In genomic region chr7:73125864-73126263, GRCm38 (mm10) we compare ENCODE assay signal across 19 mouse cellular contexts.
A peak's percentile ranks its signal among the peaks of the same experiment; 100 is the strongest.
DNase-seq lines count a peak whose midpoint lies in the region; ATAC-seq and TF ChIP-seq lines count a peak whose summit lies in the region.
"Had no signal": no experiment of that assay in that cellular context is flagged by ENCODE, and none has a peak within 500 bp of the region (broad histone marks: within the 10 kb centered on the region; RNA-seq: fewer than 3 reads in every experiment).

No protein-coding gene starts in this region.

- H3K4me1 ChIP-seq in lung, embryonic 14.5 days (ENCODE audit: insufficient read depth): no peaks in the 10 kb centered on the region
- H3K4me1 ChIP-seq in embryonic facial prominence, embryonic 13.5 days: peaks cover 19% of the 10 kb centered on the region
- H3K4me1 ChIP-seq in limb, embryonic 14.5 days (ENCODE audit: control insufficient read depth, insufficient read depth, low read length): peaks cover 16% of the 10 kb centered on the region
- peaks cover 3% of the 10 kb centered on the region; the same call in 1 of the 2 replicates for H3K4me1 ChIP-seq in forebrain, embryonic 11.5 days (replicated peaks; ENCODE audit: control insufficient read depth, insufficient read depth, low read length)
- H3K4me1 ChIP-seq: megakaryocyte, embryonic 14.5 days had no signal

- ATAC-seq in lung, embryonic 14.5 days (ENCODE audit: insufficient read depth): no peak
- ATAC-seq in embryonic facial prominence, embryonic 13.5 days (ENCODE audit: insufficient number of reproducible peaks, insufficient read depth, low FRiP score, low TSS enrichment, low read depth): no peak
- ATAC-seq in limb, embryonic 14.5 days (ENCODE audit: low FRiP score, low read depth): peak; percentile 44; the same call in 1 of the 2 replicates
- no peak for ATAC-seq in forebrain, embryonic 11.5 days (replicated peaks; ENCODE audit: low FRiP score)
- ATAC-seq in erythroid progenitor cell, adult 5-6 weeks (replicated peaks; ENCODE audit: low FRiP score, poor library complexity, severe bottlenecking): no peak
- ATAC-seq: forebrain, postnatal 0 days had no signal

- H3K27ac ChIP-seq in lung, embryonic 14.5 days (ENCODE audit: low read depth): no peak overlapping the region
- no peak overlapping the region for H3K27ac ChIP-seq in embryonic facial prominence, embryonic 13.5 days
- H3K27ac ChIP-seq in limb, embryonic 14.5 days (replicated peaks; ENCODE audit: low read depth, low read length): no peak overlapping the region
- H3K27ac ChIP-seq in forebrain, embryonic 11.5 days (ENCODE audit: low read depth, low read length): no peak overlapping the region

- no peak for TF ChIP-seq POLR2A in limb, embryonic 14.5 days (IDR thresholded peaks at IDR 0.05; ENCODE audit: borderline replicate concordance, extremely low read depth, insufficient read depth, insufficient read length)

- no peak overlapping the region for H3K4me3 ChIP-seq in lung, embryonic 14.5 days (ENCODE audit: low read depth, low read length)
- no peak overlapping the region for H3K4me3 ChIP-seq in embryonic facial prominence, embryonic 13.5 days
- H3K4me3 ChIP-seq in limb, embryonic 14.5 days (replicated peaks; ENCODE audit: low read length): no peak overlapping the region
- no peak overlapping the region for H3K4me3 ChIP-seq in forebrain, embryonic 11.5 days (ENCODE audit: low read depth, low read length)
- H3K4me3 ChIP-seq: megakaryocyte, embryonic 14.5 days had no signal

- H3K4me2 ChIP-seq in lung, embryonic 14.5 days: no peak overlapping the region
- peak overlapping the region; percentile 31 for H3K4me2 ChIP-seq in embryonic facial prominence, embryonic 13.5 days
- no peak overlapping the region for H3K4me2 ChIP-seq in limb, embryonic 14.5 days (replicated peaks; ENCODE audit: low read depth, low read length, severe bottlenecking)
- H3K4me2 ChIP-seq in forebrain, embryonic 11.5 days (ENCODE audit: low read depth, low read length, severe bottlenecking): no peak overlapping the region
- H3K4me2 ChIP-seq: liver, embryonic 11.5 days had no signal

- no peaks in the 10 kb centered on the region for H3K36me3 ChIP-seq in lung, embryonic 14.5 days (ENCODE audit: insufficient read depth)
- no peaks in the 10 kb centered on the region for H3K36me3 ChIP-seq in embryonic facial prominence, embryonic 13.5 days
- no peaks in the 10 kb centered on the region for H3K36me3 ChIP-seq in limb, embryonic 14.5 days (ENCODE audit: control insufficient read depth, insufficient read depth, low read length)
- H3K36me3 ChIP-seq in forebrain, embryonic 11.5 days (ENCODE audit: control insufficient read depth, insufficient read depth, low read length): no peaks in the 10 kb centered on the region

- DNase-seq in embryo, embryonic 10 days (ENCODE audit: low spot score): peak; percentile 14
- no peak for DNase-seq in embryo, embryonic 9.5 days (ENCODE audit: extremely low spot score)
- DNase-seq in lung, embryonic 14.5 days: peak; percentile 40
- DNase-seq in lung, postnatal 4 days: no peak
- peak; percentile 52 for DNase-seq in limb, embryonic 14.5 days (ENCODE audit: low spot score)
- no peak for DNase-seq in forebrain, embryonic 11.5 days (ENCODE audit: low spot score)
- DNase-seq: adrenal gland, postnatal 10 days; cerebellum, adult 11-12 months; forebrain, postnatal 0 days; heart, adult 18-20 months; kidney, adult 8-10 months; lung, postnatal 10 days; spleen, adult 18-20 months; thymus, postnatal 14 days had no signal

- no peak for TF ChIP-seq CTCF in lung, embryonic 14.5 days (IDR thresholded peaks at IDR 0.05; ENCODE audit: low read depth)

- 13% methylated on average over 11 of the region's 11 CpGs for WGBS in lung, embryonic 14.5 days
- 3% methylated on average over 11 of the region's 11 CpGs for WGBS in embryonic facial prominence, embryonic 13.5 days
- WGBS in limb, embryonic 14.5 days: 3% methylated on average over 11 of the region's 11 CpGs
- 14% methylated on average over 11 of the region's 11 CpGs for WGBS in forebrain, embryonic 11.5 days

- no peaks in the 10 kb centered on the region for H3K27me3 ChIP-seq in lung, embryonic 14.5 days (ENCODE audit: insufficient read depth, low read length)
- H3K27me3 ChIP-seq in embryonic facial prominence, embryonic 13.5 days: peaks cover 18% of the 10 kb centered on the region
- no peaks in the 10 kb centered on the region for H3K27me3 ChIP-seq in limb, embryonic 14.5 days (ENCODE audit: control insufficient read depth, insufficient read depth, low read length)
- 0 out of 2 replicates have a peak, but pooled peaks cover 2% of the 10 kb centered on the region for H3K27me3 ChIP-seq in forebrain, embryonic 11.5 days (ENCODE audit: control insufficient read depth, insufficient read depth, low read length)
- H3K27me3 ChIP-seq: CH12.LX; megakaryocyte, embryonic 14.5 days had no signal

- no peaks in the 10 kb centered on the region for H3K9me3 ChIP-seq in lung, embryonic 14.5 days (ENCODE audit: low read depth, low read length)
- no peaks in the 10 kb centered on the region for H3K9me3 ChIP-seq in embryonic facial prominence, embryonic 13.5 days
- no peaks in the 10 kb centered on the region for H3K9me3 ChIP-seq in limb, embryonic 14.5 days (ENCODE audit: control insufficient read depth, low read length)
- H3K9me3 ChIP-seq in forebrain, embryonic 11.5 days (ENCODE audit: control insufficient read depth, low read length): no peaks in the 10 kb centered on the region

- no peak overlapping the region for H3K9ac ChIP-seq in lung, embryonic 14.5 days
- H3K9ac ChIP-seq in embryonic facial prominence, embryonic 13.5 days: no peak overlapping the region
- no peak overlapping the region for H3K9ac ChIP-seq in limb, embryonic 14.5 days (ENCODE audit: low read depth, low read length, severe bottlenecking)
- H3K9ac ChIP-seq in forebrain, embryonic 11.5 days (ENCODE audit: low read length): no peak overlapping the region
- H3K9ac ChIP-seq: forebrain, postnatal 0 days had no signal

Comparison
In these comparisons a context has a peak if more than half of its experiments do, and no peak if none do; other contexts are left out.
1. DNase-seq: peak in embryo, embryonic 10 days (single experiment), lung, embryonic 14.5 days (single experiment) and limb, embryonic 14.5 days (single experiment); none in embryo, embryonic 9.5 days (single experiment), lung, postnatal 4 days (0 of 2) and forebrain, embryonic 11.5 days (single experiment).